In genomic region chrX:12860168-12860567, GRCm38 (mm10) we compare ENCODE assay signal across 11 mouse cellular contexts.
DNase-seq lines count a peak whose midpoint lies in the region; ATAC-seq and TF ChIP-seq lines count a peak whose summit lies in the region.
"Had no signal": no experiment of that assay in that cellular context is flagged by ENCODE, and none has a peak within 500 bp of the region (broad histone marks: within the 10 kb centered on the region; RNA-seq: fewer than 3 reads in every experiment).

No protein-coding gene starts in this region.

- peak; percentile 34 for TF ChIP-seq CTCF in heart, postnatal 0 days (IDR thresholded peaks at IDR 0.05; ENCODE audit: low read depth)
- TF ChIP-seq CTCF in MEL (IDR thresholded peaks at IDR 0.05 in 2 of 3, conservative IDR thresholded peaks at IDR 0.05 in 1 of 3; ENCODE audit: control insufficient read depth in 1 of 3, insufficient read depth in 1 of 3, low read depth in 2 of 3, low read length in 3 of 3, poor library complexity in 1 of 3, severe bottlenecking in 1 of 3) = peak in 2 of 3 experiments; percentile 7 to 29; a peak in 2 of 6 replicates

- no peaks in the 10 kb centered on the region; the same call in 1 of the 2 replicates for H3K79me2 ChIP-seq in MEL (ENCODE audit: control insufficient read depth, insufficient read depth, low read length, poor library complexity)

- no peak overlapping the region for H3K4me2 ChIP-seq in heart, postnatal 0 days (ENCODE audit: low read depth, low read length)
- H3K4me2 ChIP-seq: liver, embryonic 13.5 days; neural tube, embryonic 12.5 days had no signal

- TF ChIP-seq POLR2A in MEL (IDR thresholded peaks at IDR 0.05; ENCODE audit: control insufficient read depth in 1 of 2, insufficient read depth in 1 of 2, low read depth in 1 of 2, low read length in 2 of 2, poor library complexity in 1 of 2) = no peak

- no peaks in the 10 kb centered on the region for H3K9me3 ChIP-seq in heart, postnatal 0 days (replicated peaks; ENCODE audit: control insufficient read depth, low read length)
- H3K9me3 ChIP-seq in MEL (replicated peaks; ENCODE audit: insufficient read depth, low read length) = no peaks in the 10 kb centered on the region
- H3K9me3 ChIP-seq: liver, embryonic 13.5 days; neural tube, embryonic 12.5 days had no signal

- no peaks in the 10 kb centered on the region for H3K36me3 ChIP-seq in heart, postnatal 0 days (replicated peaks; ENCODE audit: control insufficient read depth, insufficient read depth, low read length)
- no peaks in the 10 kb centered on the region for H3K36me3 ChIP-seq in MEL (ENCODE audit: control insufficient read depth in 1 of 2, insufficient read depth in 2 of 2, low read length in 2 of 2)
- H3K36me3 ChIP-seq: liver, embryonic 13.5 days; neural tube, embryonic 12.5 days had no signal

- TF ChIP-seq RAD21 in MEL (IDR thresholded peaks at IDR 0.05; ENCODE audit: low read depth, low read length) = peak; percentile 26

- WGBS in heart, postnatal 0 days = 52% methylated on average over 6 of the region's 6 CpGs

- H3K4me3 ChIP-seq in heart, postnatal 0 days (ENCODE audit: low read depth, low read length) = no peak overlapping the region
- H3K4me3 ChIP-seq in MEL (ENCODE audit: control insufficient read depth in 1 of 2, insufficient read depth in 1 of 2, low read depth in 2 of 2, low read length in 2 of 2) = no peak overlapping the region
- H3K4me3 ChIP-seq: liver, embryonic 13.5 days; neural tube, embryonic 12.5 days had no signal

- no peak overlapping the region for H3K9ac ChIP-seq in heart, postnatal 0 days (replicated peaks; ENCODE audit: low read depth, low read length)
- H3K9ac ChIP-seq in MEL (ENCODE audit: control insufficient read depth, low read depth, low read length, poor library complexity, severe bottlenecking) = no peak overlapping the region
- H3K9ac ChIP-seq: liver, embryonic 13.5 days; neural tube, embryonic 12.5 days had no signal

- DNase-seq in heart, postnatal 0 days (ENCODE audit: low spot score) = peak; percentile 32
- DNase-seq in heart, postnatal 4 days = no peak
- no peak for DNase-seq in MEL (ENCODE audit: low read depth, low spot score)
- DNase-seq in brain, adult 2 months (ENCODE audit: low read depth, low spot score) = peak; percentile 24
- DNase-seq in kidney, postnatal 25 days = peak; percentile 17 to 50
- DNase-seq in spleen, adult 18-20 months = no peak
- DNase-seq in layer of hippocampus, postnatal 36 days = no peak
- DNase-seq: cerebellum, postnatal 14 days; liver, embryonic 13.5 days had no signal

- ATAC-seq in heart, postnatal 0 days (ENCODE audit: insufficient read depth, low read depth) = peak; percentile 61; the same call in 1 of the 2 replicates
- no peak for ATAC-seq in CD4-positive, CD25-positive, alpha-beta regulatory T cell, adult 4 months

- no peaks in the 10 kb centered on the region for H3K4me1 ChIP-seq in heart, postnatal 0 days (ENCODE audit: control insufficient read depth, insufficient read depth)
- no peaks in the 10 kb centered on the region; a peak in 1 of 4 replicates for H3K4me1 ChIP-seq in MEL (ENCODE audit: control insufficient read depth in 1 of 2, insufficient read depth in 2 of 2, low read length in 2 of 2)
- H3K4me1 ChIP-seq: liver, embryonic 13.5 days; neural tube, embryonic 12.5 days had no signal

- no peak for TF ChIP-seq EP300 in heart, postnatal 0 days (IDR thresholded peaks at IDR 0.05; ENCODE audit: low read depth)
- TF ChIP-seq EP300 in MEL (IDR thresholded peaks at IDR 0.05; ENCODE audit: low read depth in 1 of 2, low read length in 2 of 2) = no peak

- H3K27ac ChIP-seq in heart, postnatal 0 days (ENCODE audit: low read depth) = no peak overlapping the region
- H3K27ac ChIP-seq in MEL (ENCODE audit: control insufficient read depth, low read depth, low read length) = no peak overlapping the region
- H3K27ac ChIP-seq: liver, embryonic 13.5 days; neural tube, embryonic 12.5 days had no signal

- H3K27me3 ChIP-seq in heart, postnatal 0 days (ENCODE audit: control insufficient read depth, insufficient read depth, low read length) = no peaks in the 10 kb centered on the region
- H3K27me3 ChIP-seq in MEL (ENCODE audit: control insufficient read depth in 1 of 2, insufficient read depth in 2 of 2, low read length in 2 of 2) = no peaks in the 10 kb centered on the region
- H3K27me3 ChIP-seq: liver, embryonic 13.5 days; neural tube, embryonic 12.5 days had no signal

TF ChIP-seq in MEL, 35 proteins besides CTCF, POLR2A, EP300 and RAD21:
- TF ChIP-seq SMC3 (IDR thresholded peaks at IDR 0.05; ENCODE audit: low read depth, low read length) (0 out of 2 replicates have a peak, but pooled peaks have one; percentile 10), USF2 (IDR thresholded peaks at IDR 0.05; ENCODE audit: borderline replicate concordance in 1 of 2, insufficient read depth in 1 of 2, low read depth in 1 of 2, low read length in 2 of 2) (no peak)

Comparison
In these comparisons a context has a peak if more than half of its experiments do, and no peak if none do; other contexts are left out.
1. DNase-seq: peak in heart, postnatal 0 days (single experiment), brain, adult 2 months (single experiment) and kidney, postnatal 25 days (2 of 2); none in heart, postnatal 4 days (single experiment), MEL (single experiment), spleen, adult 18-20 months (0 of 2) and layer of hippocampus, postnatal 36 days (0 of 2).